Mouse (Mus musculus): ENCODE measurements around the gene Aatk.

Gene Aatk

GRCm38 (mm10) chr11:120052274-120052673 lies 5.3 kb upstream of the Aatk start:
- in situ Hi-C loops (cut with MboI, MseI): no loop called here

- in situ Hi-C loops (cut with MboI, MseI): no loop called here
Measured at GRCm38 (mm10) chr11:120051124-120051811, 4.3 kb upstream of the Aatk start.

GRCm38 (mm10) chr11:120049067-120049466 lies 2.1 kb upstream of the Aatk start:
- in situ Hi-C loops (cut with MboI, MseI): no loop called here

- in situ Hi-C loops (cut with MboI, MseI): no loop called here
Measured at GRCm38 (mm10) chr11:120048252-120048556, 1.2 kb upstream of the Aatk start.

GRCm38 (mm10) chr11:120047531-120048251 lies 724 bp upstream of the Aatk start:
- in situ Hi-C loops (cut with MboI, MseI): no loop called here

GRCm38 (mm10) chr11:120045839-120046552 lies 971 bp downstream of the Aatk start:
- in situ Hi-C loops (cut with MboI, MseI): no loop called here

- in situ Hi-C loops (cut with MboI, MseI): no loop called here
Measured at GRCm38 (mm10) chr11:120045341-120045740, 1.6 kb downstream of the Aatk start.

GRCm38 (mm10) chr11:120042141-120042838 lies 4.7 kb downstream of the Aatk start:
- in situ Hi-C loops (cut with MboI, MseI): no loop called here

GRCm38 (mm10) chr11:120041191-120042123 lies 5.5 kb downstream of the Aatk start:
- in situ Hi-C loops (cut with MboI, MseI): no loop called here

- in situ Hi-C loops (cut with MboI, MseI): no loop called here
Measured at GRCm38 (mm10) chr11:120040440-120040839, 6.5 kb downstream of the Aatk start.

GRCm38 (mm10) chr11:120039581-120039980 lies 7.4 kb downstream of the Aatk start:
- in situ Hi-C loops (cut with MboI, MseI): no loop called here

GRCm38 (mm10) chr11:120034762-120035161 lies 12.2 kb downstream of the Aatk start:
- in situ Hi-C loops (cut with MboI, MseI): no loop called here

GRCm38 (mm10) chr11:120034306-120034705 lies 12.7 kb downstream of the Aatk start:
- in situ Hi-C loops (cut with MboI, MseI): no loop called here

- in situ Hi-C loops (cut with MboI, MseI): no loop called here
Measured at GRCm38 (mm10) chr11:120033473-120033872, 13.5 kb downstream of the Aatk start.

- in situ Hi-C loops (cut with MboI, MseI): no loop called here
Measured at GRCm38 (mm10) chr11:120032052-120032451, 14.9 kb downstream of the Aatk start.

- in situ Hi-C loops (cut with MboI, MseI): no loop called here
Measured at GRCm38 (mm10) chr11:120030145-120030901, 16.6 kb downstream of the Aatk start.

- in situ Hi-C loops (cut with MboI, MseI): no loop called here
Measured at GRCm38 (mm10) chr11:120029431-120030144, 17.4 kb downstream of the Aatk start.

GRCm38 (mm10) chr11:120028319-120029092 lies 18.5 kb downstream of the Aatk start:
- in situ Hi-C loops (cut with MboI, MseI): no loop called here

GRCm38 (mm10) chr11:120026941-120027340 lies 20.0 kb downstream of the Aatk start:
- in situ Hi-C loops (cut with MboI, MseI): no loop called here
